Mouse (Mus musculus): ENCODE measurements at regions not wholly inside any gene's neighbourhood (a gene's known extent, or its start where the extent isn't known, plus 50 kb on each side); places are given as distances from the start of the nearest gene placed in this dataset.

GRCm38 (mm10) chrX:47726285-47726684, 166.5 kb downstream of the Smarca1 start:
- H3K27me3 ChIP-seq, result peaks cover 5% of the 10 kb centered on the region
- CTCF ChIA-PET, result no interaction called here
- in situ Hi-C loops (cut with MboI; ENCODE audit: low pct_unique_long_range_greater_than_20kb), result no loop called here
- ATAC-seq, result no peak
- no peak for TF ChIP-seq CTCF (IDR thresholded peaks at IDR 0.05)
- POLR2A ChIA-PET, result no interaction called here
- DNase-seq (ENCODE audit: low read depth, low spot score), result no peak

DNA sequence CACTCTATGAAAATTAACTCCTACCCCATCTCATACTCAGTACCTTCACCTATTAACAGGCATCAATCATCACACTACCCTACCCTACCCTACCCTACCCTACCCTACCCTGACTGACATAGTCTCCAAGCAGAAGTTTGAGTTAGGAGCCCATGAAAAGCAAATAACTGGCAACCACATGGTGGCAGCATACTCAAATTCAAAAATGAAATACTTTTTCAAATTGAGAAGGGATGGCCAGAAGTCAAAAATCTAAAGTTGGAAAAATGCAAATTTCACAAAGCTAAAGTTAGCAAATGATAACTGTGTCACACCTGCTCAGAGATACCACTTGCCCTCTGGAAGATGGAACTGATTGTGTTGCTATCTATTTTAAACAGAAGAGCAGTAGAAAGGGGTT, 189.7 kb downstream of the Smarca1 start:
- POLR2A ChIA-PET, result no interaction called here
- H3K27me3 ChIP-seq, result peaks cover 39% of the 10 kb centered on the region
- in situ Hi-C loops (cut with MboI; ENCODE audit: low pct_unique_long_range_greater_than_20kb), result no loop called here
- ATAC-seq (no peak), DNase-seq (ENCODE audit: low read depth, low spot score) (no peak)
- peak; percentile 30 for TF ChIP-seq CTCF (IDR thresholded peaks at IDR 0.05)
- CTCF ChIA-PET, result no interaction called here

GRCm38 (mm10) chrX:47668778-47669177, 224.0 kb downstream of the Smarca1 start:
- TF ChIP-seq CTCF (IDR thresholded peaks at IDR 0.05), result no peak
- ChIA-PET CTCF (no interaction called here), POLR2A (no interaction called here)
- peaks cover 26% of the 10 kb centered on the region for H3K27me3 ChIP-seq
- ATAC-seq (no peak), DNase-seq (ENCODE audit: low read depth, low spot score) (no peak)
- in situ Hi-C loops (cut with MboI; ENCODE audit: low pct_unique_long_range_greater_than_20kb), result no loop called here

GRCm38 (mm10) chrX:47646523-47646922, 246.3 kb downstream of the Smarca1 start:
- CTCF ChIA-PET, result no interaction called here
- TF ChIP-seq CTCF (IDR thresholded peaks at IDR 0.05), result no peak
- H3K27me3 ChIP-seq, result peaks cover 42% of the 10 kb centered on the region
- ATAC-seq, result no peak
- no peak for DNase-seq (ENCODE audit: low read depth, low spot score)
- in situ Hi-C loops (cut with MboI; ENCODE audit: low pct_unique_long_range_greater_than_20kb), result no loop called here
- POLR2A ChIA-PET, result no interaction called here

GRCm38 (mm10) chrX:47641191-47641590, 251.6 kb downstream of the Smarca1 start:
- TF ChIP-seq CTCF (IDR thresholded peaks at IDR 0.05), result no peak
- ChIA-PET POLR2A (no interaction called here), CTCF (no interaction called here)
- in situ Hi-C loops (cut with MboI; ENCODE audit: low pct_unique_long_range_greater_than_20kb), result no loop called here
- ATAC-seq (no peak), DNase-seq (ENCODE audit: low read depth, low spot score) (no peak)
- H3K27me3 ChIP-seq, result peaks cover 42% of the 10 kb centered on the region

DNA sequence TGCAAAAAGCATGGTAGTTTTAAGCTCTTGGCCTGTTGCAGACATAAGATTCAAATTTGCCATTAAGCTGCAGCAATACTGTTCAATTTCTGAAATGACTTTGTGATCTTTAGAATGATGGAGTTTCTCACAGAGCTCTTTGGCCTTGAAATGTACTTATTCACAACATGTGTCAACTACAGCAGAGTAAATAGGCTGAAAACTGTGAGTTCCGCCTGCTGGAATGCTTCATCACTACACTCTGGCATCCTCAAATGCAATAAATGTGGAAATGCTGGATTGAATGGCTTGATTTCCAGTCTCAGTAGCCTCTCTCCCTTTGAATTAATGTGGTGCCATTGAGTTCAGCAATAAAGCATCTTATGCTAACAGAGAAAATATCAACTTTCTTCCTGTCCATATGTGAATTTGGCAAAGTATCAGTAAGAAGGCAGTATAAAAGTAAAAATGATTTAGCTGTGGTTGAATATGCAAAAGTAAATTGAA, 253.9 kb downstream of the Smarca1 start:
- POLR2A ChIA-PET, result no interaction called here
- ATAC-seq, result no peak
- TF ChIP-seq CTCF (IDR thresholded peaks at IDR 0.05), result no peak
- CTCF ChIA-PET, result no interaction called here
- DNase-seq (ENCODE audit: low read depth, low spot score), result no peak
- peaks cover 34% of the 10 kb centered on the region for H3K27me3 ChIP-seq
- in situ Hi-C loops (cut with MboI; ENCODE audit: low pct_unique_long_range_greater_than_20kb), result no loop called here

GRCm38 (mm10) chrX:47622881-47623613, 269.7 kb downstream of the Smarca1 start:
- CTCF ChIA-PET, result no interaction called here
- no peak for DNase-seq (ENCODE audit: low read depth, low spot score)
- ATAC-seq, result no peak
- TF ChIP-seq CTCF (IDR thresholded peaks at IDR 0.05), result no peak
- H3K27me3 ChIP-seq, result peaks cover 38% of the 10 kb centered on the region
- POLR2A ChIA-PET, result no interaction called here
- in situ Hi-C loops (cut with MboI; ENCODE audit: low pct_unique_long_range_greater_than_20kb), result no loop called here

DNA sequence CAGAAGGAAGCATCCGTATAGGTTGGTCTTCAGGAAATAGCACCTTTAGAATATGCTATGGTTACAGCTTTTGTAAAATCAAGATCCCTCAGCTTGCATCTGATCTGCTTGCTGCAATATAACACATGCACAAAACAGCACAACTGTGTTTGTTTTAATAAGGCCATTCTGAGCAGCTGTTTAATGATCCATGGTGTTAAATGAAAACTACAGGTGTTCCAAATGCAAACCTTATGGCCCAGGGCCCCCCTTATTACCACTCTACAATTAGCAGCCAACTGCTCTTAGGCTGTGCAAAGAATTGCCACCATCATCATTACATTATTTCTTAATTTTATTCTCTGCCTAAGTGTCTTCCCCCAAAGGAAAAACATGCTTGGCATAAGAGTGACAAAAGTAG, 280.4 kb downstream of the Smarca1 start:
- DNase-seq (ENCODE audit: low read depth, low spot score), result no peak
- no peak for TF ChIP-seq CTCF (IDR thresholded peaks at IDR 0.05)
- in situ Hi-C loops (cut with MboI; ENCODE audit: low pct_unique_long_range_greater_than_20kb), result no loop called here
- CTCF ChIA-PET, result no interaction called here
- peaks cover 46% of the 10 kb centered on the region for H3K27me3 ChIP-seq
- ATAC-seq, result no peak
- POLR2A ChIA-PET, result no interaction called here
